Mouse (Mus musculus) cerebellum, postnatal 36 days (tissue): Measurements from ENCODE around the gene Chrd.
A peak's percentile ranks its signal among the peaks of the same experiment; 100 is the strongest.

Experiments used
- DNase-seq, 2 experiments: peaks; one replicate each; pipeline ENCODE4 v3.0.0; 2021 to 2022; ENCODE audit warnings: mixed read lengths in 2 of 2

Chrd gene

DNA sequence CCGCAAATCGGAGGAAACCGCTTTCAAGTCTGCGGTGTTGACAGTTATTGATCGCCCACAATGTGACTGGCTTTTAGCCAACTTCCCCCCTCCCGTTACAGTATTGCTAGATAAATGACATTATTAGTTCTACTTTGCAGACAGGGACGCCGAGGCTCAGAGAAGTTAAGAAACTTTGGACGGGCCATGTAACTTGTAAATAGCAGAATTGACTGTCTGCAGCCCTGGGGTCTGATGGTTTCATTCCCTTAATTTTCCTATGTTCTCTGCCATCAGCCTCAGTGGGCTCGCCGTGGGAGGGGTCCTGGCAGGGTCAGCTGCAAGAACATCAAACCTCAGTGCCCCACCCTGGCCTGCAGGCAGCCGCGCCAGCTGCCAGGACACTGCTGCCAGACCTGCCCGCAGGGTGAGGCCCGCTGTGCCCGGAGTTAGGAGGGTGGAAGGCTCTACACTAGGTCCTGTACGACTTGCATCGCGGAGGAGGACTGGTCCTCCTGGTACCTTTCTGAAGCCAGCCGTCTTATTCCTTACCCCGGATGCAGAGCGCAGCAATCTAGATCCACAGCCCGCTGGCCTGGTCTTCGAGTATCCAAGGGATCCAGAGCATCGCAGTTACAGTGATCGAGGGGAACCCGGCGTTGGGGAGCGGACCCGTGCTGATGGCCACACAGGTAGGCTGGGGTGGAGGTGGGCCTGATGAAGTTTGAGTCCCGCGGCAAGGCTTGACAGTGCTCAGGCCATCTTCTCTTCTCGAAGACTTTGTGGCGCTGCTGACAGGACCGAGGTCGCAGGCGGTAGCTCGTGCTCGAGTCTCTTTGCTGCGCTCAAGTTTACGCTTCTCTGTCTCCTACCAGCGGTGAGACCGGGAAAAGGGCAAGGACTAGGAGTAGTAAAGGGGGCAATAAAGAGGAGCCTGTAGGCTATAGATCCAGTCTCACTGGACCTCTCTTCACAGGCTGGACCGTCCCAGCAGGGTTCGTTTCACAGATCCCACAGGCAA, 1.1 kb downstream of the Chrd start, which contains the start of gene Thpo:
TSS of gene Thpo (minus strand) at position 781 of the 1,000 bp plus-strand sequence.
- DNase-seq: peak in 1 of 2 experiments; percentile 21

- no peak for DNase-seq
Observed at GRCm38 (mm10) chr16:20735651-20736050, 2.7 kb downstream of the Chrd start.

GRCm38 (mm10) chr16:20736168-20736567, 3.2 kb downstream of the Chrd start:
- no peak for DNase-seq

DNA sequence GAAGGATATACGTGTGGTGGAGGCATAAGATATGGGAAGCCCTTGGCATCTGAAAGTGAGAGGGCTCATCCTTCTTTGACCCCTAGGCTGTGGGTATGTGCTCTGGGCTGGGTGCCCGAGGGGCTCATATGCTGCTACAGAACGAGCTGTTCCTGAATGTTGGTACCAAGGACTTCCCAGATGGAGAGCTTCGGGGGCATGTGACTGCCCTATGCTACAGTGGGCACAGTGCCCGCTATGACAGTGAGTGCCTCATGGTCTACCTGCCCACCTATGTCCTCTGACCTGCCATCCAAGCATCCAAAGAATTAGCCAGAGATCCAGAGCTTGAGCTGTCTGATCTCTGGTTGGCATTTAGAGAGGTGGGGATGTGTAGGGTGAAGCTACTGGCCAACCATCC, 3.9 kb downstream of the Chrd start:
- DNase-seq: no peak

- DNase-seq: no peak
Observed at GRCm38 (mm10) chr16:20739845-20740244, 6.9 kb downstream of the Chrd start.

- DNase-seq: no peak
Observed at GRCm38 (mm10) chr16:20746641-20747040, 13.7 kb downstream of the Chrd start.

DNA sequence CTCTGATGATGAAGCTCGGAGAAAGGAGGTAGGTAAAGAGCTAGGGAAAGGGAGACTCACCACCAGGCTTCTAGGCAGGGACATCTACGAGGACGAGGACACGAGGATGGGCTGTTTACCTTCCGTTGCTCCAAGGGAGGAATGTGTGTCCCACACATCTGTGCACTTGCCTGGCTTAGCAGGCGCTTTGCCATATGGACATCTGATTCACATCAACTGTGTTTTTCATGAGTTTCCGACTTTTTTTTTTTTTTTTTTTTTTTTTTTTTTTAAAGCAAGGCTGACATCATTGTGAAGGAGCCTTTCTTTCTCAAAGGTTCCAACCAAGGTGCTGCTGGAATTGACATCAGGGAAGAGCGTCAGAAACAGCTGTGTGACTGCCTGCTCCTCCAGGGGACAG, 17.6 kb downstream of the Chrd start:
- DNase-seq: no peak

DNA sequence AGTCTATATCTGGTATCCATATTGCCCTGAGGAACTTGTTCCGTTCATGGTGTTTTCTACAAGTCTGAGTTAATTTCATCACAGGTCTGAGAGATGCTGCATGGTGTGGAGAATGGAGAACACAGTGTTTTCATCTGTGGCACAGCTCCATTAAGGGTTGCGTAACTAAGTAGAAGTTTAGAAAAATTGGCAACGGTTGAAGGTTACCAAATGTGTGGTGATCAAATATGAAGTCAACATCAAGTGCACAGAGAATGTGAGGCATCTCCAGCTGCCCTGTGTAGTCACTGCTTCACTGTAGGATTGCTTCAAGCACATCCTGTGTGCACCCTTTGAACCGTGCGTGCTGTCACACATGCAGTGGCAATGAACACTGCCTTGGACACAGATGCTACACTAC, 23.1 kb downstream of the Chrd start:
- no peak for DNase-seq

DNA sequence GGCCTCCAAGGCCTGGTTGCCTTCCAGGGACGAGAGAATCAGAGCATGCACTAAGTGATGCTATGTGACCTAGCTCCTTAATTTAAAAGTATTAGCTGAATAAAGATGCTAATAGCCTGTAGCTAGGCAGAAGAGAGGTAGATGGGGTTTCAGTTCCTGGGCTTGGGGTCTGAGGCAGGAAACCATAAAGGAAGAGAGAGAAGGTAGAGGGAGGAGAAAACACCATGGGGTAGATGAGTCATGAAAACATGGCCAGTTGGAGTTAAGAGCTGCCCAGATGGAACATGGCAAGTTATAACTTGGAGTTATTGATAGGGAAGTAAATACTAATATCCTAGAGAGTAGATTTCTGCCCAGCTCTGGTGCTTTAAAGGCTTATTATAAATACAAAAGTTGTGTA, 24.5 kb downstream of the Chrd start:
- no peak for DNase-seq

GRCm38 (mm10) chr16:20761681-20762080, 28.8 kb downstream of the Chrd start:
- peak; percentile 71 to 76 for DNase-seq

DNA sequence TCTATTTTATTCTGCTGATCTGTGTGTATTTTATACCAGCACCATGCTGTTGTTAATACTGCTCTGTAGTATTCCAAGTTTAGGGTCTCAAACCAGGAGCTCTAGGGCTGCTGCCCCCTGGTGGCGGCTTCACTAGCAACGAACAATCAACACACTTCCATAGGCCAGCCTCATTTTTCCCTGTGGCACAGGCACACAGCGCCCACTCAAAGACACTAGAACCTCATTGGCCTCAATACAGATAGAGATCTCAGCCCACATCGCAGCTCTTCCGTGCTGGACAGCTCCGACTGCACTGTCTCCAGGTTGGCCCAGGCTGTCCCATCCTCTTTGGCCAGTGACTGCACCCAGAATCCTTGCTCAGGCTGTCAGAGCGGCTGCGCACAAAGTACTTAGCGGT, 32.3 kb downstream of the Chrd start:
- peak; percentile 46 to 49 for DNase-seq

GRCm38 (mm10) chr16:20775021-20775420, 42.1 kb downstream of the Chrd start:
- peak; percentile 50 to 57 for DNase-seq

DNA sequence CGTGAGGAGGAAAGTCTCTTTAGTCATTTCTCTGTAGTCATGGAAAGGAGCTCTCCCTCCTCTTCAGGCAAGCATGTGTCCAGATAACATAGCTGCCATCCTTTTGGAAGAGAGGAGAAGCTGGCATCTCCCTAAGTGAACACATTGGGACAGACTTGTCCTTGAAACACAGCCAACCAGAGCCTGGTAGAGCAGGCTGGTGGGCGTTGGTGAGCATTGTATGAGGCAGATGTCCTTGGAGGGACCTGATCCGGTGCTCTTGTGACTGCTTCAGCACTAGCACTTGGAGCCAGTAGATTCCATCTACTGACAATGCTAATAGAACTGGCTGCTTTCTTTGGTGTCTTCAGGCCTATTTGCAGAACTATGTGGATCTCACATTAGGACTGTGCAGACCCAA, 46.9 kb downstream of the Chrd start:
- peak; percentile 18 to 25 for DNase-seq

DNA sequence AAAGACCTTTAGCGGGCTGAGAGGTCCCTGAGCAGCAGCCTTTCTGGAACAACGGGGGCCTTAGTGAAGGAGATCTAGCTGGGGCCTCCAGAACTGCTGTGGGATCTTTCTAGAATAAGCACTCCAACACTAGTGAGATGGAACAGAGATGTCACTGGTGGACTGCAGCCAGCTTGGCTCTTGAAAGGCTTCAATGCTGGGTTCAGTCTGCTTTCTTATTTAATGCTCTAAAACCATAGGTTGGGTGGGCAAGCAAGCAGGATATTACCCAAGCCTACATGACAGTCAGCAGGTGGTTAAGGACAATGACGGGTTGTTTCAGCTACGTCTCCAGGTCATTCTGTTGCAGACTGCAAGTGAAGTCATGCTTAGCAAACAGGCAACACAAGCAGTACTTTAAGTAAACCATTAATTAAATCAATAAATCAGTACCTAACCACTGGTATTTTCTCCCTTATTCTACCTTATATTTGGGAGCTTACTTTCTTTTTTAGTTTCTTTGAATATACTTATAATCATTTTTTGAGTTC, 48.2 kb downstream of the Chrd start:
- no peak for DNase-seq

DNA sequence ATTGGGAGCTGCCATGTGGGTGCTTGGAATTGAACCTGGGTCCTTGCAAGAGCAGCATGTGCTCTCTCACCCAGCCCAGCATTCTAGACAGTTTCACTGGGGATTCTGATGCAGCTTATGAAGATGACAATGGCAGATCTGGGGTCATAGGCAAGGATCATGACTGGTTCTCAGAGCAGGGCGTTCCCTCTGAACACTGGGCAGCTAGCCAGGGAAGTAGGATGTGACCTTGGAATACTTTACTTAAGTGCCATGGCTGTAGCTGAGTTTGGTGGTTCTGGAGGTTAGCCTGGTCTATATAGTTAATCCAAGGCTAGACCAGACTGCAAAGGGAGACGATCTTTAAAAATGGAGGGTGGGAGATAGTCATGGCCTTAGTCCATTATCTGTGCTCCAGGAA, 51.0 kb downstream of the Chrd start:
- DNase-seq: no peak

DNA sequence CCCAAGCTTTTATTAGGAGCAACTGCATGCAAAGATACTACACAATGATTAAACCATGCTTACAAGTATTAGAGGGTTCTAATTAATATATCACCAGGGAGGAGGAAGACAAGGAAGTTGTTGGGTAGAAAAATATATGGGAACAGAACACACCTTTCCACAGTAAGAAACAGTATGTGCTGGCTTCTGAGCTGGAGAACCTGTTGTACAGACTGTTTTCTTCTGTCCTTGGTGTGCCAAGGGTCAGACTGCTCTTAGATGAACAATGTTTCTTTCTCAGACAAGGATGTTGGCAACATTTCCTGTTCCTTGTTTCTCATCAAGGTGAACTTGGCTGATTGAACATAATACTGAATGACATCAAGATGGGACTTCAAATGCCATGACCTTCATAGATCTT, 51.8 kb downstream of the Chrd start:
- DNase-seq: no peak

DNA sequence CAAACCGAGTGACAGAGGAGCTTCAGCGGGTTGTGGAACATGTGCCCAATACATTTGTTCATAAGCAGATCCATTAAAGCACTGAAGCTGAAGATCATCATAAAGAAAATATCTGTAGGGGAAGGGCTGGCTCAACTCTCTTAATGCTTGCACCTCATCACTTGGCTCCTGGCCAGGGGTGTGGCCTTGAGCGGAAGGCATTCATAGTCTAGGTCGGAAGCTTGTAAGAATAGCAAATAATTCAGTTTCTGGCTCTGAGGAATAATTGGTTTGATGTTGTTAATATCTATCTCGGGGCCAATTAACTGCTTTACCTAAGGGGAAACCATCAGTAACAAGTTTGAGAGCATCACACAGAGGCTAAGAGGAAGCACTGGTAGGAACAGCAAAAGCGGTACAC, 53.6 kb downstream of the Chrd start:
- no peak for DNase-seq

DNA sequence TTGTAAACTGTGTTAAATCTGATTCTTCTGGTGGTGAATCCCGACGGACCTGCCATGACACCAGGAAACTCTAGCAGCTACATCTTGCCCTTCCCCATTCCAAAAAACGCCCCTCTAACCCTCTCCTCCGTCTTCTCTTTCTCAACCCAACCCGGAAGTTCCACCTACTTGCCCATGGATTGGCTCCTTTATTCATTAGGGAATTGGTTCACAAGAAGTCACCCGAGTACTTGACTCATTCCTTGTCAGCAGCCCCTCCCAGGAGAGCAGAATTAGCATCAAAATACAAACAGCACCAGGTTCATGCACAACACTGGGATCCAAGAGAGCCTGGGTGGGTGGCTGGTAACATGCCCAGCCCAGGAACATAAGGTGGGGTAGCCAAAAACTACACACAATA, 58.9 kb downstream of the Chrd start:
- no peak for DNase-seq
